Mouse (Mus musculus) monocyte, adult 5-6 weeks (primary cell): ENCODE data around the gene Nxph4. TPM values are rescaled to one million over a fixed set of nuclear protein-coding genes. Genes with fewer than 3 reads are reported as not detected.

ENCODE experiments used
- ATAC-seq: fragments of 153-309, 156-312 bp; replicated peaks from 2 replicates; pipeline ENCODE4 v1.8.0; 2017; ENCODE audit warnings: mild to moderate bottlenecking; ENCODE audit not compliant: low TSS enrichment, insufficient number of reproducible peaks, severe bottlenecking, poor library complexity, low FRiP score
- total RNA-seq: library from RNA; stranded (forward); fragments of 200-1000, 200-491, 200-594 nt; gene quantifications from 3 replicates; pipeline ENCODE4 v1.2.3, GENCODE M21; 2017

Gene Nxph4
- total RNA-seq, 1 experiment from 2014 or later: not detected

GRCm38 (mm10) chr10:127508239-127508638 is 26.1 kb downstream of the Nxph4 start:
- ATAC-seq: peak; percentile 8; the same call in 1 of the 2 replicates

DNA sequence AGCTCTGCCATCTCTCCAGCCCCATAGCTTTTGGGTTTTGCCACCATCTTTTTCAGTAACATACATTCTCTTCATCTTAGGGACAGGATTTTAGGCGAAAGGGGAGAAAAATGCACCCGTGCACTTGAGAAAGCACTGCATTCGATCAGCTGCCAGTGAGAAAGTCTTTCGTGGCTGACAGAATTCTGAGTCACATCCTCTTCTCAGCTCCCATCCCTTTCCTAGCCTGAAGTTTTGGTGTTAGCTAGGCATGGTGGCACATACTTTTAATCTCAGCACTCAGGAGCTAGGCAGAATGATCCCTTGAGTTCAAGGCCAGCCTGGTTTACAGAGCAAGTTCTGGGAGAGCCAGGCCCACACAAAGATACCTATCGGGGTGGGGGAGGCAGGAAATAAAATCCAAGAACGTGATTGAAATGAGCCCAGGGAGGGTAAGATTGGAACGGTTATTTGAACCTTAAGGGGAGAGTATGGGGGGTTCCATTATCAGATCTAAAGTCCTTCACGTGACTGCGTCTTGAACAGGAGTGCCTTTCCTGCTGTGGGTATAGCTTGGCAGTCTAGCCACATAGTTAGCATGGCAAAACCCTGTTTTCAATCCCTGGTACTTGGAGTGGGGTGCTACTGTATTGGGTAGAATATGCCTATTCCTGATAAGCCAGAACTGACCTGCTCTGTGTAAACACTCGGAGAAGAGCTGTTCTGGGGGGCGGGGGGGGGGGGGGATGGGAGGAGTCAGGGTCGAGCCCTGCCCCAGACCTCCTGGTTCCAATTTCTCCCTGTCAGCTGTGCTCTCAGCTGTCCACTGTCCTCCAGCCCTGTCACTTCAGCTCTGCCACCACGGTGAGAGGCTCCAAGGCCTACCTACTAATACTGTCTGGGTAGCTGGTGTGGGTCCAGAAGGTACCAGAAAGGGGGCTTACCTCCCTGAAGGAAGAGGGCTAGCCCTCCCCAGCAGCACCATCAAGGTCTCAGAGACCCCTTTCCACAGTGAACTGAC is 33.2 kb downstream of the Nxph4 start, which contains the start of gene Stac3:
Gene Stac3 (plus strand): TSS at position 793 of the 1,000 bp plus-strand sequence.
- ATAC-seq: no peak

DNA sequence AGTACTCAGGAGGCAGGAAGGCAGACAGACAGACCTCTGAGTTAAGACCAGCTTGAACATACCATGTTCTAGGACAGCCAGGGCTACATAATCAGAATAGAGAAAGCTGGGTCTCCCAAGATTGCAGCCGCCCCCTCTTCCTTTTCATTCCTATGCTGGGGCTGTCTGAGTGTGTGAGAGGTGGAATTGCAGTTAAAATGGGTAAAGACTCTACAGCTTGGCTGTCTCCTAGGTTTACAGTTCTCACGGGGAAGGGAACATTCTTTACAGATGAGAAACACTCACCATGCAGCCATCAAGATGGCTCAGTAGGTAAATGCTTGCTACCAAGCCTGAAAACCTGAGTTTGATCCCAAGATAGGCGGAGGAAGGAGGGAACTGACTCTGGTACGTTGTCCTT is 34.3 kb downstream of the Nxph4 start:
- no peak for ATAC-seq

DNA sequence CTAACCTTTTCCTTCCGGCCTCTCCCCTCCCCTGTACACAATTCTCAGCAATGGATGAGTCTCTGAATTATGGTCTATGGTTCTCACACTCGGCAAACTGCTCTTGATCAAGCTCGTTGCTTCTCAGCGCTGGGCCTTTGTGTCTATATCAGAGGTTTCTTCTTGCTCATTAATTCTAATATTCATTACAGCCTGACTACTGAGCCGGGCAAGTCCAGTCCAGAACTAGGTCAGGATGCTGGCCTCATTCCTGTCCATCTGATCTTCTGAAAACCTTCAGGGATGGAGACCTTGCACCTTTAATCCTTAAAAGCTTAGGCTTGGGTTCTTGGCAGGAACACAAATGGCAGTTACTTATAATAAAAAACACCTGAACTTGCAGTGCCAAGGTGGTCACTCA is 34.8 kb downstream of the Nxph4 start:
- no peak for ATAC-seq

DNA sequence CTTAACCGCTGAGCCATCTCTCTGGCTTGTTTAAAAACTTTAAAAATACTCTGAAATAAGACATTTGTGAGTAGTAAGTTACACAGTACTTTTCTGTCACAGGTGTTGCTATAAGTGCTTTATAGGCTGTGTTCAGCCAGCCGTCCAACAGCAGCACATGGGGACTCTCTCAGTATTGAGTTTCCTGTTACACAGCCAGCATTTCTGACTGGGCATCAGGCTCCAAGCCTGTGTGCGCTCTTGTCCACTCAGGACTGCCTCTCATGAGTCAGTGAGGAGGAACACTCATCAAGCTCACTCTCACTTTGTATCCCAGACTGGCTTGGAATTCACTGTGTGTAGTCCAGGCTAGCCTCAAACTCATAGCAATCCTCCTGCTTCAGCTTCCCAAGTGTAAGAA is 38.2 kb downstream of the Nxph4 start:
- ATAC-seq: no peak

- no peak for ATAC-seq
Observed at GRCm38 (mm10) chr10:127492118-127492517, 42.2 kb downstream of the Nxph4 start.

- no peak for ATAC-seq
Observed at GRCm38 (mm10) chr10:127491128-127491512, 43.2 kb downstream of the Nxph4 start.

- no peak for ATAC-seq
Observed at GRCm38 (mm10) chr10:127490160-127491127, 43.9 kb downstream of the Nxph4 start.

DNA sequence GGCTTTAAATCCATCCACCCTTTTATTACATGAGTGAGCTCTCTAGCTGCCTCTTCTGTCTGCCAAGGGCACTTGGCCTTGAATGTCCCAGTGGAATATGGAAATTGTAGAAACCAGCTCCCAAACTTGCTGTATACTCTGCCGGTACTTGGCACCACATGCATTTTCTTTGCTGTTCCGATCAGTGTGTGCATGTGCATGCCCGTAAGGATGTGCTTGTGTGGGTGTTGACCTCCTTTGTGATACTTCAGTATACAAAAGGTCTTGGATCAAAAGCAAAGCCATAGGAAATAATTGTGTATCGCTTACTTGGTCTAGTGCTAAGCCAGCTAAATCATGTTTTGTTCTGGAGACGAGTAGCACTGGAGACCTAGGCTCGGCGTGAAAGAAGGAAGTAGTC is 45.5 kb downstream of the Nxph4 start:
- ATAC-seq: no peak

GRCm38 (mm10) chr10:127485235-127485634 is 49.1 kb downstream of the Nxph4 start:
- ATAC-seq: no peak

DNA sequence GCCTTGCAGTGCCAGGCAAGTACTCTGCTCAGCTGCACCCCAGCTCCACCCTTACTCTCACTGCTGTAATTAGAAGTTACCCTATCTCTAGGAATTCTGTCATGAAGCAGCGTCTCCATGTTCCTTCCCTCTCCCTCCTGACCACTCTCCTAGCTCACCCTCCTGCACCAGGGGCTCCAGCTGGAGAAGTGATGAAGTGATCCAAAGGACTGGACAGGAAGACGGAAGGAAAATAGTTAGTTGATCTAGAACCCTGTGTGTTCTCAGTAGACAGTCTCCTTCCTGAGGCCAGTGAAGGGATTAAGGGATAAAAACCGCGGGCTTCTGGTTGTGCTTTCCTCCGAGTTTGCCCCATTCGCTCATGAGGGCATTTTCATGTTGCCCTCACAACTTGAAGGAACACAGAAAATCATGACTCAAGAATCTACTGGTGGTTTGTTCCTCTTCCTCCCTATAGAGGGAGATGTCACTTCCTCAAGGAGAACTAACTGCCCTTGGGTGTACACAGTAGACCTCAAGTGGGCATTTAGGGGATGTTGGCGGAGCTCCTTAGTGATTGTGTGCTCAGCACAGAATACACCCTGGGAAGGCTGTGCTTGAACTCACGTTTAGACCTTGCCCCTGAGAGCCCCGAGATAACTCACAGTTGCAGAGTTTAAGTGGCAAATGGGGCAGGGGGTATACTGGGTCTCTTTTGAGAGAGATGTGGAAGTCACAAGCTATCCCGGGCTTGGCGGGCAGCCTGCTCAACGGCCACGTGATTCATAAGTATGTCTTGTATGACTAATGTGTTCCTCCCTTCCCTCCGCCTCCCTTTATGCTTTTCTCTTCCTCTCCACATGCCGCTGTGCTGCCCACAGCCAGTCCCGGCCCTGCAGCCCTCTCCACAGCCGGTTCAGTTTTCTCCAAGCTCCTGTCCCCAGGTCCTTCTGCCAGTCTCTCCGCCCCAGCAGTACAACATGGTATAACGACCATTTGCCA is 53.2 kb downstream of the Nxph4 start:
- peak; percentile 77 for ATAC-seq

DNA sequence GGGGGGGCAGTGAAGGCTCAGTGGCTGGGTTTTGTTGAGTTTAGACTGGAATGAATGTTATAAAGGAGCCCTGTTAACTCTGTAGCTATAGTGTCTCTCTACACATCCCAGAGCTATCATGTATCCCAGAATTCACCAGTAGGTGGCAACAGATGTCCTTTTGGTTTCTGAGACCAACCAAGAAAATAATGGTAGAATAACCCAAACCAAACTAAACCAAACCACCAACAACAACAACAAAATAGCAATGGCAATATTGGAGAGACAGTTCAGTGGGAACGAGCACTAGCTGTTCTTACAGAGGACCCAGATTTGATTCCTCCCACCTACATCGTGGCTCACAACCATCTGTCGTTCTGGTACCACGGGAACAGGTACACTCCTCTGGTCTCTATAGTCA is 55.2 kb downstream of the Nxph4 start:
- no peak for ATAC-seq

DNA sequence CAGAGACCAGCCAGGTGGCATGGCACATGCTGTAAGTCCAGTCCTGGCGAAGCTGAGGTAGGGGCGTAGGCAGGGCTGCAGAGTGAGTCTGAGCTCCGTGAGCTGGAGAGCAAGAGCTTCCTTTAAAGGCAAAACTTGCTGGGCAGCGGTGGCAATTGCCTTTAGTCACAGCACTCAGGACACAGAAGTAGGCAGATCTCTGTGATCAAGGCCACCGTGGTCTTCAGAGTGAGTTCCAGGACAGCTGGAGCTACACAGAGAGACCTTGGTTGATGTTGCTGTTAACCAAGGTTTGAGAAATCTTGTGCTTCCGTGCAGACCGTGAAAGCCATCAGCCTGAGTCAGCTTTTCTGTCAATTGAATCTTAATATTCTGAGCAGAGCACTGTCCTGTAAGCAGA is 57.1 kb downstream of the Nxph4 start:
- ATAC-seq: no peak

- ATAC-seq: no peak
Observed at GRCm38 (mm10) chr10:127476541-127476940, 57.8 kb downstream of the Nxph4 start.
